Mouse (Mus musculus): ENCODE measurements around the gene Stx8. TPM values are rescaled to one million over a fixed set of nuclear protein-coding genes. Genes with fewer than 3 reads are reported as not detected.

Stx8 gene
- polyA plus RNA-seq, 1 experiment, result 4.9 TPM

DNA sequence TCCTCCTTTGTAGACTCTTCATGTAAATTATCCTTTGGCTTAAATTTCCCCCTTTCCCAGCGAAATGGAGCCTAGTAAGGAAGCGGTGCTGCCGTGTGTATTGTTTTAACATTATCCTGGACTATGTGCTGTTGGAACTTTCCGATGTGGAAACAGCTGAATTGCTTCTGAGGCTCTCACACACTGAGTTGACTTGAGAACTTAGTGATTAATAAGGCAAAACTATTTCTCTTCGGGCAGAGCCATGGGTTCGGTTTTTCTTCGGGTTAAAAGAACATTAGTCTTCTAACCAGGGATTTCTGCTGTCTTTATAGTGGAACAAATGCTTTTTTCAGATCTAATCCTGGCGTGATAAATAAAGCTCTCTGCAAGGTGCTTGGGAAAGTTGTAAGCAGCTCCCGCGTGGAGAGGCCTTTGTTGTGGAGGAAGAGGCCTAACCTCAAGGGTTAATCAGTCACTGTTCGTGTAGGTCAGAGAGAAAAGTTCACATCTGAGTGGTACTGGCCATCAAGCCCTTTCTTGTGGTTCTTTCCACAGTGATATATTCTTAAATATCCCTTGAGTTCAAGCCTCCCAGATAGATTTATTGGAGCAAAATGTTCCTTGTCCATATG, 106.7 kb downstream of the Stx8 start:
- WGBS, result 69% methylated on average over 11 of the region's 11 CpGs
- no peak for DNase-seq (ENCODE audit: low read depth, low spot score)

DNA sequence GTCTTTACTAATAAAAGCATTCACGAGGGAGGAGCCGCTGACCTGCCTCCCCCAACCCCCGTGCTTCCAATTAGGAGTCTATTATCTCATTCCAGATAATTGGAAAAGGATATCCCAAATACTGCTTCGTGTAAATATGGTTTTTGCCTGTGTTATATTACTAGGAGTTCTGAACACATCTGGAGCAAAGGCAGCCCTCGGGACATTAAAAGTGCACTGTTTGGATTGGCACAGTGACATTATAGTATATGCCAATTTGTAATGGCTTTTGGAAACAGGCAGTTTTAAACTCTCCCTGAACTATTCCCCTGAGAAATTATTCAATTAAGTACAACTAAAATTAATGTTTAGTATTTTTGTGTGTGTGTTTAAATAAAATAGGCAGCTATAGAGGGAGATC, 108.7 kb downstream of the Stx8 start:
- 17% methylated on average over 5 of the region's 5 CpGs for WGBS
- DNase-seq (ENCODE audit: low read depth, low spot score), result no peak

DNA sequence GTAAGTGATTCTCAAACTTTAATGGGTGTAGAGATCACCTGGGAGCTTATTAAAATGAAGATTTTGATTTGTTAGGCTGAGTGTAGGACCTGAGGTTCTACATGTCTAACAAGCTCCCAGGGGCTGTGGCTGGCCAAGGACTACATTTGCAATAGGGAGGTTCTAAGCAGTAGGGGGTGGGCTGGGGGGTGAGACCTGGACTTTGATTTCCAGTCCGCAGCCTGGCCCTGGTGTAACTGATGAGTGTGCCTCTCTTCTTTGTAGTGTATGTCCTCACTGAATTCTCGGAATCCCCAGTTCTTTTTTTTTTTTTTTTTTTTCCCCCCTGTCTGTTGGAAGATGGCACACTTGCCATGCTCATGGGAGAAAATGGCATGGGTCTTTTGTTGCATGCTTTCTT, 109.3 kb downstream of the Stx8 start:
- 85% methylated on average over 2 of the region's 2 CpGs for WGBS
- no peak for DNase-seq (ENCODE audit: low read depth, low spot score)

DNA sequence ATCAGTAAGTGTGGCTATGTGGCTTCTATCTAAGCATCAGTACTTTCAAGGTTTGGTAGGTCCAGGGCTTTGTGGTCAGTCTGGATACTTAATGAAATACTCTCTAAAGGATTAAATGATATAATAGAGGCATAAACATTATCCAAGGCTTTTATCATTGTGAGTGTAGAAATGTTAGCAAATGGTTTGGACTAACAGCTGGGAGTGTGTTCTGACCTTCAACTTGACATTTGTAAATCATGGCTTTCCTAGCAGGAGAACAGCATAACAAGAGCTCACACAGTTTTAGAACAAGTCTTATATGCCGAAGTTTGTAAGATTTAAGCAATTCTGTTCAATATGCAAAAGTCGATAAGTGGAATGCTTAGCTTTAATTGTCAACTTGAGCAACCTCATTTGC, 113.8 kb downstream of the Stx8 start:
- DNase-seq (ENCODE audit: low read depth, low spot score), result no peak
- 80% methylated on average over 2 of the region's 2 CpGs for WGBS

DNA sequence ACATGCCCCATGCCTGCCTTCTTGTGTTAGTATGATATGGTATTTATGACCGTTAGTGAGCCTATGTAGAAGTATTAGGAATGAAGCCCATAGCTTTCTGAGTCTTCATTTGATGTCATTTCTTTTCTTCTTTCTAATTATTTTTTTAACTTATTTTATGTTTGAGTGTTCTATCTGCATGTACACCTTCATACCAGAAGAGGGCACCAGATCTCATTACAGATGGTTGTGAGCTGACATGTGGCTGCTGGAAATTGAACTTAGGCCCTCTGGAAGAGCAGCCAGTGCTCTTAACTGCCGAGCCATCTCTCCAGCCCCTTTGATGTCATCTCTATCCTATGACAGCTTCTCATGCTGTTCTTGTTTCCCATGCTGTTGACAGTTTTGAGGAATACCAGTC, 115.0 kb downstream of the Stx8 start:
- DNase-seq (ENCODE audit: low read depth, low spot score), result no peak
- WGBS, result 90% methylated on average over 2 of the region's 2 CpGs

DNA sequence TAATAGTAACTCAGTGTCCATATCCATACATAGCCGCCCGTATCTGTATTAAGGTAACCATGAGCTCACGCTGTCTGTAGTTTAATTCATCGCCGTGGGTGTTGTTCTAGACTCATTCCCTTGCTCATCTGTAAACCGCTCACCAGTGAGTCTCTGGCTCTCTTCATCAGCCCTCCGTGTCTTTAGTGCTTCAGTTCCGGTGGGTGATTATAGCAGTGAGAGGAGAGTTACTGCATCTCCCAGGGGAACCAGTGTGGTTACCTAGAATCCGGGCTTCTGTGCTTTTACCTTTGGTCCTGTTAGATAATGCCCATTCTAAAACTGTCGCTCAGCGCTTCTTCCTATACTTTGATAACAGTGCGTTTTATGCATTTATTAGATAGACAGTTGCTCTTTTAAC, 116.8 kb downstream of the Stx8 start:
- 88% methylated on average over 12 of the region's 12 CpGs for WGBS
- no peak for DNase-seq (ENCODE audit: low read depth, low spot score)

- 67% methylated on average over 6 of the region's 6 CpGs for WGBS
- no peak for DNase-seq (ENCODE audit: low read depth, low spot score)
Observed at GRCm38 (mm10) chr11:68083562-68083961, 117.6 kb downstream of the Stx8 start.

- 60% methylated on average over 9 of the region's 9 CpGs for WGBS
- no peak for DNase-seq (ENCODE audit: low read depth, low spot score)
Observed at GRCm38 (mm10) chr11:68086221-68086620, 120.2 kb downstream of the Stx8 start.

DNA sequence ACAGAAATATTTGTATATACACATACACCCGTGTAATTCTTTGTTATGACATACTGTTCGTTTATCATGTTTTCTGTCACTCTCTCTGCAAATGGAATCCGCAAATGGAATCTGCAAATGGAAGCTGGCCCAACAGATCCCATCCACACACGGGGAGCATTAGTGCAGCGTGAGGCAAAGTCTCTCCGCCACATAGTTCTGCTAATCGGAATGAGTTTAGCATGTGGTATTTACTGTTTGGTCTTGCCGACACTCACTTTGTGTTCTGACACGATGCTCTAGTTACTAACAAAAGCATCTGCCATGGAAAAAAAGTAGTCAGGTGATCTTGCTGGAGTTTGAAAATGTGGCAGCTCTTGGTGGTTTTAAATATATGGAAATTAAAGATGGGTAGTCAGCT, 123.4 kb downstream of the Stx8 start:
- WGBS, result 73% methylated on average over 9 of the region's 9 CpGs
- DNase-seq (ENCODE audit: low read depth, low spot score), result no peak

DNA sequence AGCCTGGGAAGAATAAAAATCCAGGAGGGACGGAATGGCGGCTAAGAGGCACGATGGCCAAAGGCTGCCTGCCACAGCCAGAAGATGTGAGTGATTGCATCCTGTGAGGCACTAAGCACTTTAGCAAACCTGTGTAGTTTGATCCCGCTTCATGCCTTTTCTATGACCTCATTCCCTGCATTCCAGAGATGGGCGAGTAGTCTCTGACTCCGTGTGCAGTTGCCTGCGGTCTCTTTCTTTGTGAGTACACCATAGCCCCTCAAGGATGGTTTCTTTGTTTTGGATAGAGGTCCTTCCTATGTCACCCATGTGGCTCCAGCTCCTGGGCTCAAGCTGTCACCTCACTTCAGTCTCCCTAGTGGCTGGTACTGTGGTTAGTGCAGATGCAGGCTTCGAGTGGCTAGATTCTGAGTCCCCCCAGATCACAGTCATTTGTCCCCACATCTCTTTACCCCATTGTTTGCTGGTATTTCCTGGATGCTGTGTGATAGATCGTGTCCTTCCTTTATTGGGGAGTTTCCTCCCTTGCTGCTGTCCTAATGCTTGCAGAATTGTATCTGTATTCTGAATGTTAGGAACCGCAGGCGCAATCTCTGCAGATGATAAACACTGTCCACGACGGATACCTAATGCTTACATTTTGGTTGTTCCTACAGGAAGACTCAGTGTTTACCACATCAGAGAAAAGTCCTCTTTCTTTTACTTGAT, 124.0 kb downstream of the Stx8 start:
- 64% methylated on average over 13 of the region's 13 CpGs for WGBS

DNA sequence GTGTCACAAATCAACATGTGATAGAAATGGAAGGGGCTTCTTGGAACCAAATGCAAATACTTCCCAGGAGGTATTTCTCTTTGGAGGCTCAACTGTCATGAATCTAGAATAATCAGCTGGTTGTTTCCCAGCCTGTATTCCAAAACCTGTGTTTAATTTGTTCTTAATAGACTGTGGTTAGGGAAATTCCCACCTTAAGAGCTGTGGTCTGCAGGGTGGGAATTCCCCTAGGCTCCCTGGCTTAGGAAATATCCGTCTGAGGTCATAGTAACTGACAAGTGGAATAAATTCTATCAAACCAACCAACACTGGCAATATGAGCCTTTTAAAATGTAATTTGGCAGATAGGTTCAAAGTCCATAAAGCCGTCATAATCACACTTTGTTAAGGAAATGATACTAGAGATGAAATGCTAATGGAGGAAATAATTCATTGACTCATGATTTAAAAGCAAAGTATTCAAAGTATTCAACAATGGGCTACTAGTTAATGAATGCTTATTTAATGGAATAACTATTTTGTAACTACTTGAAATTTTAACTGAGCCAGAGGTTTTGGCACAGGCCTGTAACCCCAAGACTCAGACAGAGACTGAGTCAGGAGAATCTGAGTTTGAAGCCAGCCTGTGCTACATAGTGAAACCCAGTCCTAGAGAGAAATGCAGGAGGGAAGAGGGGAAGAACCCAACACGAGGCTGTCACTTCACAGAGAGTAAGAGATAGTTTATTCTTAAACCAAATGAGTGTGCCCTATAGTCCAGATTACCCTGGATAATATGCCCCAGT, 126.2 kb downstream of the Stx8 start:
- WGBS, result 23% methylated on average over 3 of the region's 3 CpGs
- DNase-seq (ENCODE audit: low read depth, low spot score), result no peak

More for the DNA sequence above, 124.0 kb downstream of the Stx8 start:
- DNase-seq (ENCODE audit: low read depth, low spot score), result no peak

DNA sequence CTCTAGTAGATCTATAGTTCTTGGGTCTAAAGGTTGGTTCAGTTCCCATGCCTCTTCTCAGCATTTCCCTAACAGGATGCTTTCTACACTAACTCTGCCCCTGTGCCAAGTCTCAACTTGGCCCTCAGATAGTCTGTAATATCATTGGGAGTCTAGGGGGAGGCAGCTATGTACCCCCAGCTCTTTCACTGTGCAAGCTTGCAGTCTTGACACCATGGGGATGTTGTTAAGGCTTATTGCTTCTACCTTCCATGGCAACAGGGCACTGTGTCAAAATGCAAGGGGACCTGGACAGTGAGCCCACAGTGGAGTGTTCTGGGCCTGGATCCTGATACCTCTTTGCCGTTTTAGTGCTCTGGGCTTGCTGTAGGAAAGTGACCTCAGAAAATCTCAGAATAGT, 135.6 kb downstream of the Stx8 start:
- 84% methylated on average over 1 of the region's 1 CpGs for WGBS

GRCm38 (mm10) chr11:68103480-68103879, 137.5 kb downstream of the Stx8 start:
- DNase-seq (ENCODE audit: low read depth, low spot score), result no peak
- WGBS, result 90% methylated on average over 4 of the region's 4 CpGs

More for the DNA sequence above, 135.6 kb downstream of the Stx8 start:
- no peak for DNase-seq (ENCODE audit: low read depth, low spot score)

- no peak for DNase-seq (ENCODE audit: low read depth, low spot score)
- whole genome bisulfite sequencing, result 97% methylated on average over 3 of the region's 3 CpGs
Observed at GRCm38 (mm10) chr11:68106053-68106452, 140.1 kb downstream of the Stx8 start.

DNA sequence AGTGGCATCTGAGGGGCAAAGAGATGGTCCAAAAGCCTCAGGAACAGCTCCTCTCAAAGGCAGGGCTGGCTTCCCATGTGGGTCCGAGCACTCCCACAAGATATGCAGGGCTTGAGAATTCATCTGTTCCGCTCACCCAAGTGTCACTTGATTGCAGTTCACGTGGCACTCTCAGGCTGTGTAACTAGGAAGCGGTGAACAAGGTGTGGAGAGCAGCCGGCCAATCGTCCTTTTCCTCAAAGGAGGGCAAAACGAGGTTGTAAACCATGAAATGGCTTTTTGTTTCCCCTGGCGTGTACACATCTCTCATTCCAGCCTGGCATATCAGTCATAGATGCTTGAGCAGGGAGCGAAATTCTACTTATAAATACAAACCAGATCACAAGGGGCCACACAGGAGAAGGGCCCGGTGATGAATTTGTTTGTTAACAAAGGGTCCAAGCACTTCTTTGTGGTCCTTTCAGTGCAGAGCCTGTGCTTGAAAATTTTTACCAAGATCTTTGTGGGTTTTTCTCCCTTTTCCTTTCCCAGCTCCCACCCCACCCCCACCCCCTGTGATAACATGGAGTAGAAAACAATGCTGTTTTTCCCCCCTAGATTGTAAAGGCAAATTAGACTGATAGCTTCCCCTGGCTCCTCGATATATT, 147.6 kb downstream of the Stx8 start:
- DNase-seq (ENCODE audit: low read depth, low spot score), result peak; percentile 22
- WGBS, result 33% methylated on average over 11 of the region's 11 CpGs

DNA sequence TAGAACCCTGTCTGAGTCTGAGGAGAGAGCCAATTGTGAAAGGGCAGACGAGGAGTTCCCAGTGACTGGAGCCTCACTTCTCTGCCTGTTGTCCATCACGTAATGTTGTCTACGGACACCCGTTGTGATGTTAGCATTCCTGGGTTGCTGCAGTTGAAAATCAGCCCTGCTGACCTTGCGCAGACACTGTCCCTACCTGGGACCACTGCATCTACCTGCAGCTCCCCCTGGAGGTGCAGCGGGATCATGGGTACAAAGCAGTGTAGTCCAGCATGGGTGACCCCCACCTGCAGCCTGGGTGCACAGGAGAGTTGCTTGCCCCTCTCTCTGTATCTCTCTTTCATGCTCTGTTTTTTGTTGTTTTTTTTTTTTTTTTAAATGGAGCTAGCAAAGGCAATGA, 148.2 kb downstream of the Stx8 start:
- WGBS, result 64% methylated on average over 6 of the region's 6 CpGs
- DNase-seq (ENCODE audit: low read depth, low spot score), result no peak

GRCm38 (mm10) chr11:68116157-68116556, 150.2 kb downstream of the Stx8 start:
- WGBS, result 77% methylated on average over 4 of the region's 4 CpGs

GRCm38 (mm10) chr11:68117878-68118660, 152.1 kb downstream of the Stx8 start:
- DNase-seq (ENCODE audit: low read depth, low spot score), result no peak
- WGBS, result 97% methylated on average over 10 of the region's 10 CpGs

More at GRCm38 (mm10) chr11:68116157-68116556, 150.2 kb downstream of the Stx8 start:
- DNase-seq (ENCODE audit: low read depth, low spot score), result no peak

- DNase-seq (ENCODE audit: low read depth, low spot score), result no peak
Observed at GRCm38 (mm10) chr11:68118679-68119078, 152.7 kb downstream of the Stx8 start.

More at GRCm38 (mm10) chr11:68118679-68119078, 152.7 kb downstream of the Stx8 start:
- 72% methylated on average over 4 of the region's 4 CpGs for WGBS
